Mouse (Mus musculus) embryonic facial prominence, embryonic 14.5 days (tissue): ENCODE results near the gene Iqcc. TPM values are rescaled to one million over a fixed set of nuclear protein-coding genes. Genes with fewer than 3 reads are reported as not detected.
A peak's percentile ranks its signal among the peaks of the same experiment; 100 is the strongest.

ENCODE experiments used
- ATAC-seq: fragments of 200-750 bp; cut with Nextera tagmentation; 2 replicates; pipeline ENCODE4 v1.8.0; 2017; ENCODE audit warnings: low read depth, moderate number of reproducible peaks, moderate TSS enrichment
- DNase-seq: peaks from one replicate; pipeline ENCODE4 v3.0.0-alpha.2; 2015; ENCODE audit warnings: low spot score
- H3K27ac ChIP-seq: fragments of 300-500 bp; sonication (generic); replicated peaks from 2 replicates; pipeline ENCODE4 v1.5.1; 2014; ENCODE audit warnings: low read depth, mild to moderate bottlenecking, low read length, moderate library complexity
- H3K27me3 ChIP-seq: fragments of 300-500 bp; sonication (generic); replicated peaks from 2 replicates; pipeline ENCODE4 v1.6.1; 2014; ENCODE audit warnings: low read length; ENCODE audit not compliant: control insufficient read depth, insufficient read depth
- H3K36me3 ChIP-seq: fragments of 300-500 bp; sonication (generic); 2 replicates; pipeline ENCODE4 v1.6.1; 2014; ENCODE audit warnings: low read length, mixed read lengths; ENCODE audit not compliant: control insufficient read depth, insufficient read depth
- H3K4me1 ChIP-seq: fragments of 300-500 bp; sonication (generic); 2 replicates; pipeline ENCODE4 v1.6.1; 2014; ENCODE audit warnings: antibody characterized with exemption, low read length; ENCODE audit not compliant: control insufficient read depth, insufficient read depth
- H3K4me2 ChIP-seq: fragments of 300-500 bp; sonication (generic); 2 replicates; pipeline ENCODE4 v1.6.1; 2014; ENCODE audit warnings: low read depth, mild to moderate bottlenecking, low read length, moderate library complexity, mixed read lengths
- H3K4me3 ChIP-seq: fragments of 300-500 bp; sonication (generic); 2 replicates; pipeline ENCODE4 v1.5.1; 2014; ENCODE audit warnings: low read depth, mild to moderate bottlenecking, low read length
- H3K9ac ChIP-seq: fragments of 300-500 bp; sonication (generic); 2 replicates; pipeline ENCODE4 v1.6.1; 2014; ENCODE audit warnings: low read depth, mild to moderate bottlenecking, low read length, moderate library complexity, mixed read lengths
- H3K9me3 ChIP-seq: fragments of 300-500 bp; sonication (generic); 2 replicates; pipeline ENCODE4 v1.6.1; 2016; ENCODE audit warnings: low read length; ENCODE audit not compliant: control insufficient read depth
- WGBS: fragments of 180-500 bp; shearing (Covaris S2); extraction: QIAGEN DNeasy Blood & Tissue Kit; methylation state at CpG from one replicate; pipeline ENCODE4 v1.1.7; 2014; 5-methylcytosine and 5-hydroxymethylcytosine counted together
- polyA plus RNA-seq: library from polyadenylated mRNA; unstranded; fragments of >200 nt; fragmentation: Nextera tagmentation; extraction: Ambion mirVana; gene quantifications from 2 replicates; pipeline ENCODE4 v1.2.1, GENCODE M21; 2014

Gene Iqcc
- polyA plus RNA-seq, 1 experiment from 2014 or later, result 26.6 TPM

DNA sequence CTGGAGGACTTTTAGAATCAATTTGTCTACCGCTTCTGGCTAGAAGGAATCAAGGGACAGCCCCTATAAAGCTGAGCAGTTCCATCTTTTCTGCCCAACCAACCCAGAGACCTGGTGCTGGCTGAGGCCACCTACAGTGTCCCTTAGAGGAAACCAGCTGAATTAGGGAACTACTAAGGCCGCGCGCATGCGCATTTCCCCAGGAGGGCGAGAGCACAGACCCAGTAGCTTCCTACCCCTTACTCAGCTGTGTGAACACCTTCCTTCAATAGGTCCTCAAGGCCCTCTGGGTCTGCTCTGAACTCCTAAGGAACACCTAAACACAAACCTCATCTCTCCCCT is 6.1 kb upstream of the Iqcc start:
- no peaks in the 10 kb centered on the region for H3K9me3 ChIP-seq
- 3% methylated on average over 6 of the region's 6 CpGs for WGBS
- peak overlapping the region; percentile 89 for H3K4me2 ChIP-seq
- peaks cover 48% of the 10 kb centered on the region for H3K36me3 ChIP-seq
- ATAC-seq (peak; percentile 6; the same call in 1 of the 2 replicates), DNase-seq (peak; percentile 74)
- peak overlapping the region; percentile 72 for H3K9ac ChIP-seq
- H3K27me3 ChIP-seq, result no peaks in the 10 kb centered on the region
- H3K4me1 ChIP-seq, result peaks cover 18% of the 10 kb centered on the region
- peak overlapping the region; percentile 59 for H3K4me3 ChIP-seq
- peak overlapping the region; percentile 93 for H3K27ac ChIP-seq

DNA sequence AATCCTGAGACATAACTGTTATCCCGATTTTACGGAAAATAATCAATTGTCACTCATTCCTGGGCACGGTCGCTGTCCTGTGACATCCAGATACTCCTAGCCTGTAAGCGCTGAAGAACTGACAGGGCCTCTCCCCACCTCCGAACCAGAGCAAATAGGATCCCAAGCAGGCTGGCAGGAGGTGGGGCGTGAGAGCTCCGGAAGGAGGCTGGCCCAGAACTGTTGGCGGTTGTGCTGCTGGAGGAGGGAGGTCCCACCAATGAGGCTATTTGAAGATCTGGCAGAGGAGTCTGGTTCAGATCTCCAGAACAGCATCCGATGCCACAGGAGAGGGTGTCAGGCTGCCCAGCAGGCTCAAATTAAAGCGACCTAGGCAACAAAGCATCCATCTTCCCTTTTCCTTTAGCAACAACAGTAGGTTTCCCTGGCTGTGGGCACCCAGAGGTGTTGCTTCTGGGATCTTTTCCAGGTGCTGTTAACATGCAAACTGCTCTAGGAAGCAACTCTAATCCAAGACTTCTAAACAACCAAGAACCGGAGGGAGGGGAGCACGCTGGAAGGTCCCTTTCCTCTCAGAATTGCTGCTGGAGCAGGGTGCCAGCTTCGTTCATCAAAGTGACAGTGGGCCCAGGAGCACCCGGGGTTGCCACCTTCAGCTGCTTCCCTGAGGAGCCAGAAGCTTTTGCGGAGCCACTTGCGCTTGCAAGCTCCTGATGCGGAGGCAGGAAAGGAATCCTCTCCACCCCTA is 5.6 kb upstream of the Iqcc start:
- Histone ChIP-seq H3K36me3 (peaks cover 42% of the 10 kb centered on the region), H3K4me2 (peak overlapping the region; percentile 89), H3K27ac (peak overlapping the region; percentile 93), H3K9me3 (no peaks in the 10 kb centered on the region), H3K9ac (peak overlapping the region; percentile 72), H3K4me3 (peak overlapping the region; percentile 59), H3K4me1 (peaks cover 18% of the 10 kb centered on the region), H3K27me3 (no peaks in the 10 kb centered on the region)
- peak; percentile 94 for ATAC-seq
- DNase-seq, result peak; percentile 96
- WGBS, result 2% methylated on average over 18 of the region's 18 CpGs

DNA sequence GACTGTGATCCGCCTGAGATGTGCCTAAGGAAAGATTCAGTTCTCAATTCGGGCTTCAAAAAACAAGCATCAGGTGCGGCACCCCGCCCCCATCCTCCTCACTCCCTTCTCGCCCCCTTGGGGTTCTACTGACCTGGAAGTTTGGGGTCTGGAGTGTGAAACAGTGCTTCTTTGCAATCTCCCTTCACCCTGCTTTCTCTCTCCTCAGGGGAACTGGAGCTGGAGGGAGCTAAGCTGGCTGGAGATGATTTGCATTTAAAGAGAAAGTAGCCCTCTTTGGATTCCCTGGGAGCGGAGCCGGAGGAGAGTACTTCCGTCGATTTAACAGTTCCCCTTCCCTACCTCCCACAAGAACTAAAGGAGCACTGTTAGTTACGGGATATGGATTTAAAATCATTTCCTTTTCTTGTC is 4.8 kb upstream of the Iqcc start, which contains the start of gene Ccdc28b:
Ccdc28b (minus strand) TSS at position 267 of the 411 bp plus-strand sequence.
- peak within 1 kb of the TSS; percentile 59 for H3K4me3 ChIP-seq
- peaks cover 35% of the 10 kb centered on the region for H3K36me3 ChIP-seq
- DNase-seq (peak; percentile 73), ATAC-seq (peak; percentile 16; the same call in 1 of the 2 replicates)
- H3K27ac ChIP-seq, result peak within 1 kb of the TSS; percentile 93
- no peaks in the 10 kb centered on the region for H3K9me3 ChIP-seq
- H3K4me1 ChIP-seq, result peaks cover 18% of the 10 kb centered on the region
- no peaks in the 10 kb centered on the region for H3K27me3 ChIP-seq
- peak within 1 kb of the TSS; percentile 89 for H3K4me2 ChIP-seq
- WGBS, result 1% methylated on average over 10 of the region's 10 CpGs
- peak within 1 kb of the TSS; percentile 72 for H3K9ac ChIP-seq

DNA sequence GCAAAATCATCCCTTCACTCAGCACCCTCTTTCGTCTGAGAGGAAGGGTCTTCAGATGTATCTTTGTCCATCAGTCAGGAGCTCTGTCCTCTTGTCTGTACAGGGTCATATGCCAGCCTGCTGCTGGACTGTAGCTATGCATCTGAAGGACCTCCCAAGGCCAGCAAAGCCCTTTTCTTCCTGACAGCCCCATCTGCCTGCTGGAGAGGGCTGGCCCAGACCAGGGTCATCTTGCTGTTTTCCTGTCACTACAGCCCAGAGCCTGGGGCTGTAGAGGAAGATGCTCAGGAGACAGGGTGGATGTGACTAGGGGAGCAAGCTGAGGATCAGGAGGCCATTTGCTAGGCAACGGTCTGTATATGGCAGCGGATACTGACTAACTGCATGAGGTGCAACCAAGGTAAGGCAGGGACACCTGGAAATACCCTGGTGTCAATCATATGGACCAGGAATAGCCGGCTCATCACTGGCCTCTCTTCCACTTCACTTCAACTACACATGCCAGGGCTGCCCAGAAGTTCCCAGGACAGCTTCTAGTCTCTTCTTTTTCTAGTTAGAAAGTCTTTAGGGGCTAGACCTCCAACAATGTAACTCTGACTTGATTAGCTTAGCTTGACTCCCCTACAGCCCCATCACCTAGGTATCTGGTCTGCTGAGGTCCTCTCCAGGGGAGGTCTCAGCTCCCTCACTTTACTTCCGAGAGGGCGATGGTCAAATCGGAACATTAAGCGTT is 4.1 kb upstream of the Iqcc start:
- peaks cover 22% of the 10 kb centered on the region for H3K4me1 ChIP-seq
- no peak for ATAC-seq
- peak overlapping the region; percentile 93 for H3K27ac ChIP-seq
- H3K4me3 ChIP-seq, result peak overlapping the region; percentile 59
- 21% methylated on average over 8 of the region's 8 CpGs for WGBS
- peak overlapping the region; percentile 72 for H3K9ac ChIP-seq
- H3K27me3 ChIP-seq, result no peaks in the 10 kb centered on the region
- no peaks in the 10 kb centered on the region for H3K9me3 ChIP-seq
- H3K4me2 ChIP-seq, result peak overlapping the region; percentile 89
- DNase-seq, result no peak
- peaks cover 27% of the 10 kb centered on the region for H3K36me3 ChIP-seq

DNA sequence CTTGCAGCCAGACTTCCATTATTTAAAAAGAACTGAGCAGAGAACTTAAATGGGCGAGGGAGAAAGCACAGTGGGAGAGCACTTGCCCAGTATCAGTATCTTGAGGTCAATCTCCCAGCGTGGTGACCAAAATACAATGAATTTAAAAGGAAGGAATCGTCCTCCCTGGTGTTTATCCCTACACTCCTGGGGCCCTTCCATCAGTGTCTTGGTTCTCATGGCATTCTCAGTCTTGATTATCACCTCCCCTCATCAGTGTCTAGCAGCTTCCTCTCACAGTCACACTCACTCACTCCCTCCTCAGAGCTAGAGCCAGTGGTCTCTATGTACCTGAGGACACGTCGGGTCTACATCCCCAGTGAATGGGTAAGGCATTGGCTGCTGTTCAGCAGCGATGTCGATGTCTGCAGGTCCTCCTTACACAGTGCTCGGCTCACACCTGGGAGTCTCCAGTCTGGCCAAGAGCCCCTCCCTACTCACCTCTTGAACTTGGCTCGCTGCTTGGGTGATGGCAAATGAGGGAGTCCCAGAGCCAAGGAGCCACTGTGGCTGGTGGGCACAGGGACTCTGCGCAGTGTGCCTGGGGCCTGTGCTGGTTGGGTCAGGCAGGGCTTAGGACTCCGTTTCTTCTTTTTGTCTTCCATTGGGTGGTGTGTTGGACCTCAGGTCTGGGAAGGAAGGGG is 3.4 kb upstream of the Iqcc start:
- Histone ChIP-seq H3K27me3 (no peaks in the 10 kb centered on the region), H3K27ac (no peak overlapping the region), H3K9ac (peak overlapping the region; percentile 72; the same call in 1 of the 2 replicates), H3K9me3 (no peaks in the 10 kb centered on the region), H3K4me3 (0 out of 2 replicates have a peak overlapping the region, but pooled peaks have one; percentile 59), H3K4me2 (peak overlapping the region; percentile 89), H3K4me1 (peaks cover 23% of the 10 kb centered on the region), H3K36me3 (peaks cover 23% of the 10 kb centered on the region)
- ATAC-seq, result no peak
- 76% methylated on average over 11 of the region's 11 CpGs for WGBS
- DNase-seq, result no peak

DNA sequence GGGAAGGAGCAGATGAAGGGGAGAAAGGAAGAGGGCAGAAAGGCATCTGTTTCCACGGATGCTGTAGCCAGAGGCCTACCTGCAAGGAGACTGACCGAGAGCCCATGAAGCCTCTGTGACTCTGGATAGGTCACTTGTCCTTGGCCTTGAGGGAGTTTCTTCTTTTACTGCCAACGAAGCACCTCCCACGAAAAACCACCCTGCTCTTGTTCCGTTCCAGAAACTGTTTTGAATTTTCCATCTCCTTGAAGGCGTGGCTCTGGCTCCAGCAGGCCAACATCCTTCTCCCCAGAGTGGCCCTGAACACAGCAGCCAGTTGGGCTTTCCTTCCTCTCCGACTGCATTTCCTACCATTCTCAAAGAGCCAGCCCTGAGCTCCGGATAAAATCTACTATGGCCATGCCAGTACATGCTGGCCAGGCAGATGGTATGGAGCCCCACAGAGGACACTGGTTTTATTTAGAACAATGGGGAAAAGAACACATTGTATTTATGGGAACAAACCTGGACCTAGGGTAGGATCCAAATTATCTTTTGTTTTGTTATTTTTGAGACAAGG is 2.5 kb upstream of the Iqcc start:
- DNase-seq (no peak), ATAC-seq (no peak)
- Histone ChIP-seq H3K27me3 (no peaks in the 10 kb centered on the region), H3K4me3 (no peak overlapping the region), H3K27ac (no peak overlapping the region), H3K36me3 (peaks cover 23% of the 10 kb centered on the region), H3K4me2 (no peak overlapping the region), H3K4me1 (peaks cover 23% of the 10 kb centered on the region), H3K9me3 (no peaks in the 10 kb centered on the region), H3K9ac (peak overlapping the region; percentile 39; the same call in 1 of the 2 replicates)
- WGBS, result 75% methylated on average over 8 of the region's 8 CpGs

DNA sequence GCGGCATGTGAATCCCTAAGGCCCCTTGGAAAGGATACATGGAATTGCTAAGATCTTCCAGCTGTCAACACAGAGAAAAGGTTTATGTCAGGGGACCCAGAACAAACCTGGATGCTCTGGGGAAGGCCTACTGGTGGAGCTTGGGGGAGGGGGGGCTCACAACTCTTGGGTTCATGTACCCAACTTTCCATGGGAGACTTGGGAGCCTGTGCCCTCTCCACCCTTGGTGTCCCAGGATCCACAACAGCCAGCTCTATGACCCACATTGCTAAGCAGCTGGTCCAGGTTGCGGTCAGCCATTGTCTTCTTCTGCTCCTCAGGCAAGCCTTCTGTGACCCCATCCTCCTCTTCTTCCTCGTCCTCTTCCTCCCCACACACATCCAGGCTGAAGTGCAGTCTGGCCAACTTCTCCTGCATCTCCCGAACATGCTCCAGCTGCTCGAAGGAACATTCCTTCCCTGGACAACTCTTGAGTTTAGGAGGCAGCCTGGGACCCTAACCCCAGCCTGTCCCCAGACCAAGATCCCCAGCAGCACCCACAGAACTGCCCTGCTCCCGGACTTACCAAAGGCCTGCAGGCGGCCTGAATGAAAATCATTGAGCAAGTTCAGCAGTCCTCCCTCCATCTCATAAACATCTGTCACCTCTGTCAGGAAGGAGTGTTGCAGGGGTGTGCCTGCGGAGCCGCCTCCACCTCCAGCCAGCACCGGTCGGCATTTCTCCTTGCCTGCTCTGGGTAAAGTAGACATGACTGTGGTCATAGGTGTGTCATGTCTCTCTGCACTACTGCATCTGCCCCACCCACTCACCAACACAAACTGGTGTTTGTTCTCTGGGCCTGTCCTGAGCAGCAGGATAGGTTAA is 1.8 kb upstream of the Iqcc start:
- no peak for ATAC-seq
- 85% methylated on average over 11 of the region's 11 CpGs for WGBS
- Histone ChIP-seq H3K9me3 (no peaks in the 10 kb centered on the region), H3K4me2 (no peak overlapping the region), H3K27me3 (no peaks in the 10 kb centered on the region), H3K27ac (no peak overlapping the region), H3K4me1 (peaks cover 23% of the 10 kb centered on the region), H3K9ac (peak overlapping the region; percentile 39; the same call in 1 of the 2 replicates), H3K4me3 (no peak overlapping the region), H3K36me3 (peaks cover 23% of the 10 kb centered on the region)
- DNase-seq, result no peak
